Mouse (Mus musculus) lung, postnatal 25 days (tissue): Measurements from ENCODE around the gene Il21r.

Experiments used
- DNase-seq: peaks from one replicate; pipeline ENCODE4 v3.0.0; 2022; ENCODE audit warnings: low spot score

Il21r gene

GRCm38 (mm10) chr7:125643880-125644279 lies 40.7 kb downstream of the Il21r start:
- DNase-seq: no peak

DNA sequence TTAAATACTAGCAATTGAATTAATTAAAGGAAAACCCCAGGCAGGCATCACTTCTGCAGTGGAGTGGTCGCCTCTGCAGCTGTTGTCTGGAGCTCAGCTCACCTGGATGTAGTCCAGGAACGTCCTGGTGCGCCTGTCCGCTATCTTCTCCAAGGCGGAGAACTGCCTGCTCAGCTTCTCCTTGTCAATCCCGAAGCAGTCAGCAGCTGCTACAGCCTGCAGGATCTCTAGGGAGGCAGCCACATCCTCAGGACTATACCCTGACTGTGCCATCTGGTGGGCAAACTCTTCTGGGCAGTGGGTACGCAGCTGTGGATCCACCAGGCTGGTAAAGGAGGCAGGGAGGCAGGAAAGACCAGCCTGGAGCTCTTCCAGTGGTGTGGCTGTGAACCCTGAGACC lies 42.2 kb downstream of the Il21r start:
- DNase-seq: no peak

- DNase-seq: no peak
Observed at GRCm38 (mm10) chr7:125649013-125649412, 45.8 kb downstream of the Il21r start.

DNA sequence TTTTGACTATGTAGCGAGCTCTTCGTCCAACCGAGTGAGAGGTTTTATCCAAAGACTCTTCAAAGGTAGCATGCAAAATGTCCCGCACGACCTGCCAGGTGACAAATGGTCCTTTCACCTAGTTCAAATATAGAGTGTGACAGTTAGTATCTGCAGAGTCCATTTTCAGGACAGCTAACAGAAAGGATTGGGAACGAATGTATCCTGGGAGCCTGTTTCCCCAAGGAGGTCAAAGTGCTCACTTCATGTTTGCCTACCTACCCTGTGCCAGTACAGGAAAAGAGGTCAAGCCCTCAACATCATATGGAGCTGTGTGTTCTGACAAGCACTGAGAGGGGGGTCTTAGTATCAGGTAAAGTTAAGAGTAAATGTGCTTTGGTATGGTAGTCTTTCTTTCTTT lies 54.3 kb downstream of the Il21r start:
- no peak for DNase-seq

- no peak for DNase-seq
Observed at GRCm38 (mm10) chr7:125663654-125664053, 60.4 kb downstream of the Il21r start.

GRCm38 (mm10) chr7:125670865-125671264 lies 67.6 kb downstream of the Il21r start:
- DNase-seq: no peak

- DNase-seq: no peak
Observed at GRCm38 (mm10) chr7:125671396-125671795, 68.2 kb downstream of the Il21r start.

DNA sequence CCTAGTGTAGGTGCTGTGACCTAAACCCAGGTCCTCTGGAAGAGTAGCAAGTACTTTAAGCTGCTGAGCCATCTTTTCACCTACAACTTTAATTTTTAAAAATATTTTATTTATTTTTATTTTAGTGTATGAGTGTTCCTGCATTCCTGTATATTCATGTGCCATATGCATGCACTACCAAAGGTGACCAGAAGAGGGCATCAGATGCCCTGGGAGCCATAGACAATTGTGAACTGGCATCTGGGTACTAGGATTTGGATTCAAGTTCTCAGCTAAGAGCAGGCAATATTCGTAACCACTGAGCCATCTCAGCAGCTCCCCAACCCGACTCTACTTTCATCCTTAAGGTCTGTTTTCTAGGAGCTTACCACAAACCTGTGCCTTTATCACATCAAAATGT lies 71.7 kb downstream of the Il21r start:
- peak; percentile 39 for DNase-seq

GRCm38 (mm10) chr7:125678756-125679155 lies 75.5 kb downstream of the Il21r start:
- no peak for DNase-seq

- DNase-seq: no peak
Observed at GRCm38 (mm10) chr7:125679936-125680335, 76.7 kb downstream of the Il21r start.
